Mouse (Mus musculus): ENCODE measurements around the gene Tgfbr3l. TPM values are rescaled to one million over a fixed set of nuclear protein-coding genes. Genes with fewer than 3 reads are reported as not detected.

Gene Tgfbr3l
- polyA plus RNA-seq, 1 experiment, result 9.0 TPM

DNA sequence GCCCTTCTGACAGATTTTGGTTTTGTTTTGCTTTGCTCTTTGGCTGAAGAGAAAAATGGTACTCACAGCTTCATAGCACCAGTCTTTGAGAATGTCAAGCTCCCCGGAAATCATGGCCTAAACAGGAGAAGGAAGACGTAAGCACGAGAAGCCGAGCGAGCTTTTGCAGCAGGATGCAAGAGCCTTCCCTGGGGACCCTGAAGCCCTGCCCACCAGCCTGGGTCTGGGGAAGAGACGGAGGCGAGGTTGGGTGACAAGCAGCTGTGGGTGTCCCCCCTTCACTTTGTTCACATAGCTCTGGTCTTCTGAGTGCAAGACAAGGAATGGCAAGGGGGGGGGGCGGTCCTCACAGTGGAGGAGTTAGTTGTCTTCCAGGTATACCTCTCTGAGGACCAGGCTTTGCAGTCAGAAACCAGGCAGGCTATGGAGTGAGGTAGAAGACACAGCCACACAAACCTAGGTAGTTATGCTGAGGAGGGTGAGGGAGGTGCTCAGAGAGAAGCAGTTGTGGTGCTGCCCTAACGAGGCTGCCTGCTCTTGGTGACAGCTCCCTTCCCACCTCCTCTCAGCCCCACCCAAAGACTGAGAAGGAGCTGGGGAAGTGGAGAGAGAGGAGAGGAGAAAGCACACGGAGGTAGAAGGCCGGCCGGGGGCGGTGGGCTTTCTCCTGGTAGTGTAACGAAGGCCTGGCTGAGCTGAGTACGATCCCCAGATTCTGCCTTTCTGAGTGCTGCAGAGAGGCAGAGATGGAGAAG lies 17.3 kb downstream of the Tgfbr3l start:
- DNase-seq (ENCODE audit: low read depth), result no peak

DNA sequence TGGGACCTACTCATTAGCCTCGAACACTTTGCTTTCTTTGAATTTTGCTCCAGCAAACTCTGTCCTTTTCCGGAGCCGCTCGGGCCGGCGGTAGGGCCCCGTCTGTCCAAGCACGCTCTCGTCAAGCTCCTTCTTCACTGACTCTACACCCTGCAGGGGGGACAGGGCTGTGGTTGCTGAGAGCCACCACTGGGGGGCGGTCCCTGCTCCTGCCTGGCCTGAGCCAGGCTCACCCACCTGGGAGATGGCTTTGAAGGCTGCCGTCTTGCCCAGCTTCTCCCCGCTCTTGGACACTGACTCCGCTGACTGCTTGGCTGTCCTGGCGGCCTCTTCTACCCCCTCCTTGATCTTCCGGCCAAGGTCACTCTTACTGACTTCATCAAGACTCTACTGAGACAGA lies 19.6 kb downstream of the Tgfbr3l start:
- DNase-seq (ENCODE audit: low read depth), result no peak

DNA sequence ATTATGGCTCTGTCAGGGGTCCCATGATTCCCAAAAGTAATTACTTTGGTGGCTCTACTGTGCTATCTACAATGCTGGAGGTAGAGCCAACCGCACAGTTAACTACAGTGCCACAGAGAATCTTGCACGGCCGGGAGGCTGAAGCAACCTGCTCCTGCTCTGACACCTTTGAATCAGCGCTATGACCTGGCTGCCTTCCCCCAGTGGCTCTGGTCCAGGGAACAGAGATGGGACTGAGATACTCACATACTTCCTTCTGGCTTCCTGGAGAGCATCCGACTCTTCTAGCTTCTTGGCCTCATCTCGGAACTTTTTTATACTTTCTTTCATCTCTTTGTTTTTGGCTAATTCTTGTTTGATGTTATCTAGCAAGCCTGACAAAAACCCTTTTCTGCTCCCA lies 21.6 kb downstream of the Tgfbr3l start:
- DNase-seq (ENCODE audit: low read depth), result no peak

DNA sequence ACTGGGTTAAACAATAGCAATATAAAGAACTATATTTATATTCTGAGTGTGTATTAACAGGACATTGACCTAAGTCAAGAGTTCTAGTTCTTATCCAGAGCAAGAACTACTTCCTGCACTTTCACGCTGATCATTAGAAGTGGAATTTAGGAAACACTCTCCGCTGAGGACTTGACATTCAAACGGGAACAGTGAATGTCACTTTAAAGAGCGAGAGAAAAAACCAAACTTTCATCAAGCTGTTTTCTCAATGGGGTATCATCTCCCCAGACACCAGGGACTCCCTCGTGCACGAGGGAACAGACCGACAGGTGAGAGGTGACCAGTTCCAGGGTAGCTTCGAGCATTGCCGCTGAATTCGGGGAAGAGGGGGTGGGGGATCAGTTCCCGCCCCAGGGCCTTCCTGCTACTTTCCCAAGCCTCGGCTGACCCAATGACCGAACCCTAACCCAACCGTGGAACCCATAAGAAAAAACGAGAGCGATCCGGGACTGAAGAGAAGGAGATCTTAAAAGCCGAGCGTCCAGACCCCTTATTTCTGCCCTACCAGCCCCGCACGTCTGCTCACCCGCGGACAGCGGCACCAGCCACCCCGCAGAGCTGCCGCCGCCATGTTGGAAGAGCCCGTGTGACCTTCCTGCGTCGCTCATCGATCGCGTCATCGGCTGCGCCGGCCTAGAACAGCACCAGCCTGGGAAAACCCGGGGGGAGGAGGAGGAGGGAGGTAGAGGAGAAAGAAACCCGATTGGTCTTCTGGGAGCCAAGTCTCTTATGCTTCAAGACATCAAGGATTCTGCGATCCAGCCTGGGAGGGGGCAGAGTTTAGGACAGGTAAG lies 27.5 kb downstream of the Tgfbr3l start, which contains the start of gene Timm44:
Timm44 (minus strand) TSS at position 639 of the 836 bp plus-strand sequence.
- peak; percentile 58 for DNase-seq (ENCODE audit: low read depth)

DNA sequence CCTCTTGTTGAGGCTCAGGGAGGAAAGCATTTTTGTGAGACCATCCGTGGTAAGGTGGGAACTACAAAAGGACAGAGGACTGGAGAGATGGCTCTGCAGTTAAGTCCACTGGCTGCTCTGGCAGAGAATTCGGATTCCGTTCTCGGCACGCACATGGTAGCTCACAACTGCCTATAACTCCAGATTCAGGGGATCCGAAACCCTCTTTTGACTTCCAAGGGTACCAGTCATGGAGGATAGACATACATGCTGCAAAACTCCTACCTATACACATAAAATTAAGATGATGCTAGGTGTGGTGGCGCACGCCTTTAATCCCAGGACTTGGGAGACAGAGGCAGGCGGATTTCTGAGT lies 28.1 kb downstream of the Tgfbr3l start:
- no peak for DNase-seq (ENCODE audit: low read depth)

DNA sequence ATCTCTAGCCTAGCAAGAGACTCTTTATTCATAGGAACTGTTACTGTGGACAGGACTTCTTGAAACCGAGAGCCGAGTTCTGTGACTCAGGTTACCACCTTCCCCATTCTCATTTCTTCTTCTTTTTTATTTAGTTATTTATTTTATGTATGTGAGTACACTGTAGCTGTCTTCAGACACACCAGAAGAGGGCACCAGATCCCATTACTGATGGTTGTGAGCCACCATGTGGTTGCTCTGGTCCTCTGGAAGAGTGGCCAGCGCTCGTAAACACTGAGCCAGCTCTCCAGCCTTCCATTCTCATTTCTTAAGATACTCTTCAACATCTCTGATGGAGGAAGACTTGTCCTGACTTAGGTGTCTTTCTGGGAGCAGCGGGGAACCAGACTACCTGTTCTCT lies 44.7 kb downstream of the Tgfbr3l start:
- no peak for DNase-seq (ENCODE audit: low read depth)

DNA sequence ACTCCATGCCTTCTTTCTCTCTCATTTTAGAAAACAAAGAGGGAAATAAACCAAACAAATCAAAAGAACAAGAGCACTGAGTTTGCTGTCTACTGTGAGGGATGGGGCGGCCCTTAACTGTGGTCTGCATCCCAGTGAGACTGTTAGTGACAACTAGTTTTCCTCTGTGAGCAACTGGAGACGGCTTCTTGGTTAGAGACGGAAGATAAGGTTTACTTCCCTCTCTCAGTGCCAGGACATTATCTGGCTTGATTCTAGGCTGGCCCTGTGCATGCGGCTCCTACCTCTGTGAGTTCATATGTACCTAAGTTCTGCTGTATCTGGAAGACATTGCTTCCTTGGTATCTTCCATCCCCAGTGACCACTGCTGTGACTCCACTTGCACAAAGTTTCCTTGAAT lies 49.8 kb downstream of the Tgfbr3l start:
- no peak for DNase-seq (ENCODE audit: low read depth)

Other genes starting within 250 kb of the Tgfbr3l start
- 7.2 and 11.4 TPM in 2 replicates for gene Cd209f, start 142.4 kb upstream of the Tgfbr3l start, polyA plus RNA-seq (2012; rRNA removed)
- 7.3 and 10.9 TPM in 2 replicates for gene Cd209g, start 114.1 kb upstream of the Tgfbr3l start, polyA plus RNA-seq (2012; rRNA removed)
- gene Evi5l, start 81.6 kb upstream of the Tgfbr3l start, polyA plus RNA-seq (2012; rRNA removed), result 39.8 and 41.1 TPM in 2 replicates
- 0.09 and 0.12 TPM in 2 replicates for gene Prr36, start 30.8 kb upstream of the Tgfbr3l start, polyA plus RNA-seq (2012; rRNA removed)
- gene Lrrc8e, start 21.4 kb upstream of the Tgfbr3l start, polyA plus RNA-seq (2012; rRNA removed), result 4.1 and 4.3 TPM in 2 replicates
- gene Map2k7, start 9.5 kb upstream of the Tgfbr3l start, polyA plus RNA-seq (2012; rRNA removed), result 27.6 and 28.2 TPM in 2 replicates
- gene Gm49320, start 9.3 kb upstream of the Tgfbr3l start, polyA plus RNA-seq (2012; rRNA removed), result 1.3 and 1.9 TPM in 2 replicates
- gene Snapc2, start 4.9 kb downstream of the Tgfbr3l start, polyA plus RNA-seq (2012; rRNA removed), result 47.0 and 48.2 TPM in 2 replicates
- 23.9 and 35.3 TPM in 2 replicates for gene Ctxn1, start 11.1 kb downstream of the Tgfbr3l start, polyA plus RNA-seq (2012; rRNA removed)
- gene Timm44, start 27.7 kb downstream of the Tgfbr3l start, polyA plus RNA-seq (2012; rRNA removed), result 51.3 and 74.6 TPM in 2 replicates
- gene Ccl25, start 77.0 kb downstream of the Tgfbr3l start, polyA plus RNA-seq (2012; rRNA removed), result 5.3 and 6.9 TPM in 2 replicates
- 29.8 and 38.8 TPM in 2 replicates for gene Elavl1, start 77.2 kb downstream of the Tgfbr3l start, polyA plus RNA-seq (2012; rRNA removed)
- gene Cers4, start 244.8 kb downstream of the Tgfbr3l start, polyA plus RNA-seq (2012; rRNA removed), result 123 and 211 TPM in 2 replicates